Mouse (Mus musculus): ENCODE data around the gene Calm3. TPM values are rescaled to one million over a fixed set of nuclear protein-coding genes. Genes with fewer than 3 reads are reported as not detected.

Gene Calm3
- polyA plus RNA-seq, 1 experiment from 2014 or later: 201 TPM

DNA sequence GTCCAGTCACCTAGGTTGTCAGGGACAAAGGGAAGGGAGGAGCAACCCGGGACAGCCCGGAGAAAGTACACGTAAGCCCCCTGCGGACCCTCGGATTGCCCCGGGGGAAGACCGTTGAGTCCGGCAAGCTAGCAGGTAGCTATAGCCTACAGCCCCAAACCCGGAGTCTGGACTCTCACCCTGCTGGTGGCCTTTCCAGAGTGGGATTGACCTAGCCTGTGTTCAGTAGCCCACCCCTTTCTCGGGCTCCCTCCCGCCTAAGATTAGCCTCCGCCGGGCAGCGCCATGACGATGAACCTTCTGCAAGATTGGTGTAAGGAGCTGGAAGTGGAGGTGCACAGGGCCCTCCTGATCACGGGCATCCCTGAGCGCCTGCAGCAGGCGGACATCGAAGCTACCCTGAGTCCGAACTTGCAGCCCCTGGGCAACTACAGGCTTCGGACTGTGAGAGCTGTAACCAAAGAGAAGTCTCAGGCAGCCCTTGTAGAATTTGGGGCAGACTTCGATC, 20.9 kb upstream of the Calm3 start:
- H3K4me2 ChIP-seq (ENCODE audit: low read depth, severe bottlenecking): peak overlapping the region; percentile 87
- 1% methylated on average over 22 of the region's 22 CpGs for WGBS
- peaks cover 50% of the 10 kb centered on the region for H3K27me3 ChIP-seq (ENCODE audit: control insufficient read depth, insufficient read depth, low read length)
- no peak for DNase-seq (ENCODE audit: low spot score)
- H3K27ac ChIP-seq (replicated peaks; ENCODE audit: low read depth, low read length): no peak overlapping the region
- H3K4me1 ChIP-seq (ENCODE audit: control insufficient read depth, insufficient read depth, low read length): peaks cover 39% of the 10 kb centered on the region
- no peaks in the 10 kb centered on the region for H3K9me3 ChIP-seq (ENCODE audit: control insufficient read depth, low read length)
- peak overlapping the region; percentile 61 for H3K4me3 ChIP-seq (ENCODE audit: low read depth, low read length)
- peak; percentile 36; the same call in 1 of the 2 replicates for ATAC-seq (ENCODE audit: insufficient number of reproducible peaks, low FRiP score, low TSS enrichment, low read depth)
- H3K36me3 ChIP-seq (ENCODE audit: control insufficient read depth, insufficient read depth, low read length): no peaks in the 10 kb centered on the region
- H3K9ac ChIP-seq (ENCODE audit: low read length): peak overlapping the region; percentile 79

DNA sequence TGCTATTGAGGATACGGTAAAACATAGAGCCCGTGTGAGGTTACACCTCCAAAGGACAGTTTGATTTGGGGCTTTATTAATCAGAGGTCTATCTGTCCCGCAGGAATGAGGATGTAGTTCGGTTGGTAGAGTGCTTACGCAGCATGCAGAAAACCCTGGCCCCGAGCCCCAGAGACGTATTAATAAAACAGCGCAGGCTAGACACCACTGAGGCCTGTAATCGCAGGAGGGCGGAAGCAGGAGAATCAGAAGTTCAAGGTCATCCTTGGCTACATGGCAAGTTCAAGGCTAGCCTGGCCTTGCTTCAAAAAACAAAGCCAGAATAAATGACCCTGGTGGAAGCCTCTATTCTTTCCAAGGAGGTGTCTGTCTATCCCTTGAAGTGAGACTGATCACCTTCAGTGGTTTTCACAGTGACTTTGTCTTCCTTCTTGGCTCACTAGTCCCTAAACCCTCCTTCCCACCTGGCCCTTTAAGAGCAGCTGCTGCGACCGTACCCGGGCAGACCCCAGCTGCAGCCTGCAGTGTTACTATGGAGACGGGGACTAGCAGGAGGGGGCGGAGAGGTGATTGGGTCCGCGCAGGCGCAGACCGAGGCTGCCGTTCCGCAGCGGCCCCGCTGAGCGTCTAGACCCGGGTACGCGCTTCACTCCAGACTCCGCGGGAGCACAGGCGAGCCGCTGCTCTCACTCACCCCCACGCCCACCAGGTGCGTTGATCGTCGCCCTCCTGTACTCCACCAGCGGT, 20.3 kb upstream of the Calm3 start, which contains the start of gene Pnmal2:
TSS of gene Pnmal2 (plus strand) at position 622 of the 747 bp plus-strand sequence.
- H3K4me3 ChIP-seq (ENCODE audit: low read depth, low read length): peak within 1 kb of the TSS; percentile 61
- peaks cover 44% of the 10 kb centered on the region for H3K27me3 ChIP-seq (ENCODE audit: control insufficient read depth, insufficient read depth, low read length)
- H3K27ac ChIP-seq (replicated peaks; ENCODE audit: low read depth, low read length): no peak within 1 kb of the TSS
- DNase-seq (ENCODE audit: low spot score): peak; percentile 93
- H3K9ac ChIP-seq (ENCODE audit: low read length): peak within 1 kb of the TSS; percentile 79
- 14% methylated on average over 36 of the region's 36 CpGs for WGBS
- no peaks in the 10 kb centered on the region for H3K9me3 ChIP-seq (ENCODE audit: control insufficient read depth, low read length)
- peak; percentile 90 for ATAC-seq (ENCODE audit: insufficient number of reproducible peaks, low FRiP score, low TSS enrichment, low read depth)
- H3K4me1 ChIP-seq (ENCODE audit: control insufficient read depth, insufficient read depth, low read length): peaks cover 39% of the 10 kb centered on the region
- H3K36me3 ChIP-seq (ENCODE audit: control insufficient read depth, insufficient read depth, low read length): no peaks in the 10 kb centered on the region
- H3K4me2 ChIP-seq (ENCODE audit: low read depth, severe bottlenecking): peak within 1 kb of the TSS; percentile 87

- Histone ChIP-seq H3K4me2 (ENCODE audit: low read depth, severe bottlenecking) (no peak overlapping the region), H3K9ac (ENCODE audit: low read length) (no peak overlapping the region), H3K36me3 (ENCODE audit: control insufficient read depth, insufficient read depth, low read length) (no peaks in the 10 kb centered on the region), H3K4me3 (ENCODE audit: low read depth, low read length) (no peak overlapping the region), H3K27ac (replicated peaks; ENCODE audit: low read depth, low read length) (no peak overlapping the region), H3K4me1 (ENCODE audit: control insufficient read depth, insufficient read depth, low read length) (peaks cover 36% of the 10 kb centered on the region), H3K9me3 (ENCODE audit: control insufficient read depth, low read length) (no peaks in the 10 kb centered on the region), H3K27me3 (ENCODE audit: control insufficient read depth, insufficient read depth, low read length) (peaks cover 31% of the 10 kb centered on the region)
- no peak for ATAC-seq (ENCODE audit: insufficient number of reproducible peaks, low FRiP score, low TSS enrichment, low read depth)
- 67% methylated on average over 4 of the region's 4 CpGs for WGBS
- no peak for DNase-seq (ENCODE audit: low spot score)
These were observed 18.9 kb upstream of the Calm3 start for GRCm38 (mm10) chr7:16942861-16943260.

- 64% methylated on average over 7 of the region's 7 CpGs for WGBS
- no peak for ATAC-seq (ENCODE audit: insufficient number of reproducible peaks, low FRiP score, low TSS enrichment, low read depth)
- Histone ChIP-seq H3K4me3 (ENCODE audit: low read depth, low read length) (no peak overlapping the region), H3K27ac (replicated peaks; ENCODE audit: low read depth, low read length) (no peak overlapping the region), H3K4me2 (ENCODE audit: low read depth, severe bottlenecking) (no peak overlapping the region), H3K9me3 (ENCODE audit: control insufficient read depth, low read length) (no peaks in the 10 kb centered on the region), H3K9ac (ENCODE audit: low read length) (no peak overlapping the region), H3K27me3 (ENCODE audit: control insufficient read depth, insufficient read depth, low read length) (peaks cover 5% of the 10 kb centered on the region), H3K36me3 (ENCODE audit: control insufficient read depth, insufficient read depth, low read length) (no peaks in the 10 kb centered on the region), H3K4me1 (ENCODE audit: control insufficient read depth, insufficient read depth, low read length) (peaks cover 15% of the 10 kb centered on the region)
- no peak for DNase-seq (ENCODE audit: low spot score)
These were observed 16.4 kb upstream of the Calm3 start for GRCm38 (mm10) chr7:16940292-16940691.

- no peak overlapping the region for H3K4me2 ChIP-seq (ENCODE audit: low read depth, severe bottlenecking)
- no peak overlapping the region for H3K27ac ChIP-seq (replicated peaks; ENCODE audit: low read depth, low read length)
- no peaks in the 10 kb centered on the region for H3K9me3 ChIP-seq (ENCODE audit: control insufficient read depth, low read length)
- WGBS: 76% methylated on average over 17 of the region's 17 CpGs
- no peaks in the 10 kb centered on the region for H3K36me3 ChIP-seq (ENCODE audit: control insufficient read depth, insufficient read depth, low read length)
- H3K27me3 ChIP-seq (ENCODE audit: control insufficient read depth, insufficient read depth, low read length): no peaks in the 10 kb centered on the region
- 0 out of 2 replicates have a peak, but pooled peaks cover 5% of the 10 kb centered on the region for H3K4me1 ChIP-seq (ENCODE audit: control insufficient read depth, insufficient read depth, low read length)
- no peak overlapping the region for H3K4me3 ChIP-seq (ENCODE audit: low read depth, low read length)
- DNase-seq (ENCODE audit: low spot score) (no peak), ATAC-seq (ENCODE audit: insufficient number of reproducible peaks, low FRiP score, low TSS enrichment, low read depth) (no peak)
- H3K9ac ChIP-seq (ENCODE audit: low read length): no peak overlapping the region
These were observed 14.3 kb upstream of the Calm3 start for GRCm38 (mm10) chr7:16938117-16938791.

GRCm38 (mm10) chr7:16937312-16937711, 13.4 kb upstream of the Calm3 start:
- H3K4me1 ChIP-seq (ENCODE audit: control insufficient read depth, insufficient read depth, low read length): 0 out of 2 replicates have a peak, but pooled peaks cover 5% of the 10 kb centered on the region
- no peak overlapping the region for H3K4me2 ChIP-seq (ENCODE audit: low read depth, severe bottlenecking)
- no peaks in the 10 kb centered on the region for H3K9me3 ChIP-seq (ENCODE audit: control insufficient read depth, low read length)
- H3K9ac ChIP-seq (ENCODE audit: low read length): no peak overlapping the region
- H3K27ac ChIP-seq (replicated peaks; ENCODE audit: low read depth, low read length): no peak overlapping the region
- no peaks in the 10 kb centered on the region for H3K27me3 ChIP-seq (ENCODE audit: control insufficient read depth, insufficient read depth, low read length)
- no peak for ATAC-seq (ENCODE audit: insufficient number of reproducible peaks, low FRiP score, low TSS enrichment, low read depth)
- no peaks in the 10 kb centered on the region for H3K36me3 ChIP-seq (ENCODE audit: control insufficient read depth, insufficient read depth, low read length)
- WGBS: 43% methylated on average over 4 of the region's 4 CpGs
- H3K4me3 ChIP-seq (ENCODE audit: low read depth, low read length): no peak overlapping the region
- peak; percentile 47 for DNase-seq (ENCODE audit: low spot score)

DNA sequence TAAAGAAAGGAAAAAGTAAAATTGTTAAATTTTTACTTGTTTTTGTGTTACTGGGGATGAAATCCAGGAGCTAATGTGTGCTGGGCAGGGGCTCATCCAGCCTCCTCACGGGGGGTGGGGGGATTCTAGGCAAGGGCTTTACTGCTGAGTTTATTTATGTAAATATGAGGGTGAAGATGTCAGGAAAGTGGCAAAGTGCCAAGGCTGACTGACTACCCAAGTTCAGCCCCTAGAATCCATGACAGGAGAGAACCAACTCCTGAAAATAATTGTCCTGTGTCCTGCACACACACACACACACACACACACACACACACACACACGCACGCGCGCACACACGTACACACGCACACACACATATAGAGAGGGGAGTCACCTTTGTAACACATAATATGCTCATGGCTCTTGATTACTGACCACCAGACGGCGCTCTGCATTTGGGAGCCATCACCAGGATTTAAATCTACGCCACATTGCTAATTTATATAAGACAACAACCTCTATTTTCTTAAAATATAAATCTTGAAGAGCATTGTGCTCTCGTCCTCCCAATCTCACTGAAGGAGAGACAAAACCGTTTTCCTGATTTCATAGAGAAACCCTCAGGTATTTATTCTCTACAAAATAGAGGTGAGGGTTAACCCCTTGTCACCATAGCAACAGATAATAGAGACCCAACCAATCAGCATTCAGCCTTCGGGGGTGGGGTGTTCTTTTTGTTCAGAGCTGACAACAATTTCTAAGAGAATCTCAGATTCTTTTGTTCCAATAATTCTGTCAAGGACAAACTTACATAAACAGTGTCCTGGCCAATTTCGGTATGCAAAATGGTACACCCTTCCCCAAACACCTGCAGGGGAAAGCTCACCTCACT, 9.0 kb upstream of the Calm3 start:
- ATAC-seq (ENCODE audit: insufficient number of reproducible peaks, low FRiP score, low TSS enrichment, low read depth): no peak
- DNase-seq (ENCODE audit: low spot score): peak; percentile 64
- no peak overlapping the region for H3K4me2 ChIP-seq (ENCODE audit: low read depth, severe bottlenecking)
- no peaks in the 10 kb centered on the region for H3K36me3 ChIP-seq (ENCODE audit: control insufficient read depth, insufficient read depth, low read length)
- H3K4me1 ChIP-seq (ENCODE audit: control insufficient read depth, insufficient read depth, low read length): no peaks in the 10 kb centered on the region
- WGBS: 46% methylated on average over 14 of the region's 14 CpGs
- no peak overlapping the region for H3K27ac ChIP-seq (replicated peaks; ENCODE audit: low read depth, low read length)
- no peaks in the 10 kb centered on the region for H3K27me3 ChIP-seq (ENCODE audit: control insufficient read depth, insufficient read depth, low read length)
- no peak overlapping the region for H3K4me3 ChIP-seq (ENCODE audit: low read depth, low read length)
- H3K9ac ChIP-seq (ENCODE audit: low read length): no peak overlapping the region
- H3K9me3 ChIP-seq (ENCODE audit: control insufficient read depth, low read length): no peaks in the 10 kb centered on the region
